In the genomic region with DNA sequence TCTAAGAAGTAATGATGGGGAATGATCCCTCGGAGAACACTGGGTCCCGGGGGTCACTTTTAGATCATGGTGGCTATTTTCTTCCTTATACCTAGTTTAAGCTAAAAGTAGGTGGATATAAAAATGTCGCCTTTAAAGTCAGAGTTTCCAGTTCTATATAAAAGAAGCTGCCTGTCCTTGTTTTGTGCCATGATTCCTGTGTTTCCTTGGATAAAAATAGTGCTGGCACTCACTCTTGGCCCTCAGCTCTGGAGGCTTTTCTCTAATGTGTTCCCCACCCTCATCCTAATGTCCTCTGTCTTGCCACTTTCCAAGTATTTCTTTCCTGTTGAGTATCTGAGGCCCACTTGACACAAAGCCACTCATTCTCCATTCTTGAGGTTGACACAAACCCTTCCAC, we compare ENCODE assay signal across 7 mouse cellular contexts.
"Had no signal": no experiment of that assay in that cellular context is flagged by ENCODE, and none has a peak within 500 bp of the region (broad histone marks: within the 10 kb centered on the region; RNA-seq: fewer than 3 reads in every experiment).

No protein-coding gene starts in this region.

- DNase-seq: lung, adult 2 months; lung, postnatal 14 days; lung, postnatal 36 days; right cerebral cortex, postnatal 14 days; thymus, adult 18-20 months; thymus, postnatal 14 days; thymus, postnatal 36 days had no signal
